8 mouse cellular contexts compared by ENCODE assay signal in genomic region chr12:85639326-85640008, GRCm38 (mm10). TPM values are rescaled to one million over a fixed set of nuclear protein-coding genes. Genes with fewer than 3 reads are reported as not detected.
DNase-seq lines count a peak whose midpoint lies in the region; ATAC-seq and TF ChIP-seq lines count a peak whose summit lies in the region.

No protein-coding gene starts in this region.

- intact Hi-C loops in heart, adult 2 months (cut with DNase I), result loop anchor here (5.0 kb wide), 1 partner anchor 37 kb away; no protein-coding TSS in a partner anchor

- H3K27me3 ChIP-seq in heart, adult 2 months (ENCODE audit: control insufficient read depth, insufficient read depth, low read length), result no peaks in the 10 kb centered on the region
- H3K27me3 ChIP-seq in heart, embryonic 11.5 days (ENCODE audit: control insufficient read depth, insufficient read depth, low read length), result no peaks in the 10 kb centered on the region
- H3K27me3 ChIP-seq in neural tube, embryonic 14.5 days (ENCODE audit: control insufficient read depth, insufficient read depth, low read length), result no peaks in the 10 kb centered on the region

- H3K27ac ChIP-seq in heart, adult 2 months, result no peak overlapping the region
- H3K27ac ChIP-seq in heart, embryonic 11.5 days (ENCODE audit: low read depth, low read length), result no peak overlapping the region
- no peak overlapping the region; the same call in 1 of the 2 replicates for H3K27ac ChIP-seq in neural tube, embryonic 14.5 days (ENCODE audit: low read depth, low read length)

- DNase-seq in heart, adult 2 months, result peak; percentile 71 to 72
- peak; percentile 76 for DNase-seq in Muller cell, postnatal 12 days (ENCODE audit: inconsistent ontology term)
- peak; percentile 37 to 54 for DNase-seq in frontal cortex, postnatal 10 days (ENCODE audit: low spot score in 2 of 2)
- peak; percentile 82 for DNase-seq in kidney, postnatal 10 days
- no peak for DNase-seq in T-cell, adult 2 months (ENCODE audit: low spot score)
- no peak for DNase-seq in spleen, postnatal 10 days (ENCODE audit: low spot score in 2 of 2)

- ATAC-seq in heart, embryonic 11.5 days (replicated peaks; ENCODE audit: insufficient number of reproducible peaks, low FRiP score, low TSS enrichment), result no peak
- ATAC-seq in neural tube, embryonic 14.5 days (ENCODE audit: low read depth), result peak; percentile 68

- no peak for TF ChIP-seq CTCF in heart, adult 2 months (IDR thresholded peaks at IDR 0.05)

- TF ChIP-seq POLR2A in heart, adult 2 months (IDR thresholded peaks at IDR 0.05; ENCODE audit: insufficient read depth, low read depth, low read length), result no peak

- H3K36me3 ChIP-seq in heart, adult 2 months (ENCODE audit: control insufficient read depth, insufficient read depth, low read length), result peaks cover 2% of the 10 kb centered on the region; the same call in 1 of the 2 replicates
- H3K36me3 ChIP-seq in heart, embryonic 11.5 days (ENCODE audit: control insufficient read depth, insufficient read depth, low read length), result peaks cover 3% of the 10 kb centered on the region; the same call in 1 of the 2 replicates
- peaks cover 4% of the 10 kb centered on the region; the same call in 1 of the 2 replicates for H3K36me3 ChIP-seq in neural tube, embryonic 14.5 days (ENCODE audit: control insufficient read depth, insufficient read depth, low read length)

- no peak for TF ChIP-seq EP300 in heart, adult 2 months (IDR thresholded peaks at IDR 0.05; ENCODE audit: insufficient read depth, low read depth, low read length)

- H3K79me2 ChIP-seq in heart, adult 2 months (replicated peaks; ENCODE audit: control insufficient read depth, insufficient read depth, low read length), result no peaks in the 10 kb centered on the region

- H3K4me1 ChIP-seq in heart, adult 2 months (ENCODE audit: control insufficient read depth, insufficient read depth, low read length), result peaks cover 16% of the 10 kb centered on the region
- peaks cover 11% of the 10 kb centered on the region for H3K4me1 ChIP-seq in heart, embryonic 11.5 days (ENCODE audit: control insufficient read depth, insufficient read depth, low read length)
- 0 out of 2 replicates have a peak, but pooled peaks cover 5% of the 10 kb centered on the region for H3K4me1 ChIP-seq in neural tube, embryonic 14.5 days (ENCODE audit: control insufficient read depth, insufficient read depth, low read length)

- H3K4me2 ChIP-seq in heart, embryonic 11.5 days, result no peak overlapping the region
- H3K4me2 ChIP-seq in neural tube, embryonic 14.5 days (ENCODE audit: low read depth, low read length), result no peak overlapping the region

- no peak overlapping the region for H3K9ac ChIP-seq in heart, adult 2 months (ENCODE audit: low read depth, low read length)
- H3K9ac ChIP-seq in heart, embryonic 11.5 days (ENCODE audit: low read depth, low read length), result no peak overlapping the region
- H3K9ac ChIP-seq in neural tube, embryonic 14.5 days (replicated peaks; ENCODE audit: low read depth, low read length), result no peak overlapping the region

- WGBS in heart, adult 2 months, result 78% methylated on average over 12 of the region's 12 CpGs
- WGBS in heart, embryonic 11.5 days (ENCODE audit: insufficient replicate concordance), result 83% methylated on average over 12 of the region's 12 CpGs
- WGBS in neural tube, embryonic 14.5 days, result 80% methylated on average over 12 of the region's 12 CpGs

- no peak overlapping the region for H3K4me3 ChIP-seq in heart, adult 2 months
- no peak overlapping the region for H3K4me3 ChIP-seq in heart, embryonic 11.5 days (ENCODE audit: low read depth, low read length)
- no peak overlapping the region for H3K4me3 ChIP-seq in neural tube, embryonic 14.5 days (ENCODE audit: low read depth, low read length)

- H3K9me3 ChIP-seq in heart, embryonic 11.5 days (replicated peaks; ENCODE audit: control insufficient read depth, low read length), result no peaks in the 10 kb centered on the region
- no peaks in the 10 kb centered on the region for H3K9me3 ChIP-seq in neural tube, embryonic 14.5 days (ENCODE audit: control insufficient read depth, low read length)

RNA-seq across cellular contexts. Expression of gene Jdp2, which starts 40.6 kb away (rescaled TPM):
- total RNA-seq in heart, adult 2 months (2021), result 10 to 100 TPM in 1 of 2 experiments, 1 to 10 TPM in 1; 7.5 to 15.9 TPM
- 4.3 and 4.6 TPM in 2 replicates for polyA plus RNA-seq in heart, adult 2 months (2012; rRNA removed)
- 0.49 and 0.62 TPM in 2 replicates for polyA plus RNA-seq in heart, embryonic 11.5 days (2014; fragmentation: Nextera tagmentation; extraction: Ambion mirVana)
- polyA plus RNA-seq in neural tube, embryonic 14.5 days (2014; fragmentation: Nextera tagmentation; extraction: Ambion mirVana), result 1.5 and 2.9 TPM in 2 replicates

RNA-seq across cellular contexts. Expression of gene Batf, which starts 47.0 kb away (rescaled TPM):
- total RNA-seq in heart, adult 2 months (2021), result 1 to 10 TPM; 1.0 to 1.6 TPM
- polyA plus RNA-seq in heart, adult 2 months (2012; rRNA removed), result 1.0 and 1.8 TPM in 2 replicates
- 4.5 and 6.7 TPM in 2 replicates for polyA plus RNA-seq in heart, embryonic 11.5 days (2014; fragmentation: Nextera tagmentation; extraction: Ambion mirVana)
- polyA plus RNA-seq in neural tube, embryonic 14.5 days (2014; fragmentation: Nextera tagmentation; extraction: Ambion mirVana), result 0.36 and 0.39 TPM in 2 replicates

Comparison
In these comparisons a context has a peak if more than half of its experiments do, and no peak if none do; other contexts are left out.
1. DNase-seq: peak in heart, adult 2 months (2 of 2), Muller cell, postnatal 12 days (single experiment), frontal cortex, postnatal 10 days (2 of 2) and kidney, postnatal 10 days (single experiment); none in T-cell, adult 2 months (single experiment) and spleen, postnatal 10 days (0 of 2).